Mouse (Mus musculus) fat pad, adult 2 months (tissue): ENCODE results near the gene Hoxb5.

Experiments used
- DNase-seq: peaks from one replicate; pipeline ENCODE4 v3.0.0-alpha.2; 2011; ENCODE audit warnings: low read depth, low spot score; ENCODE audit errors: extremely low read depth

Hoxb5 gene

DNA sequence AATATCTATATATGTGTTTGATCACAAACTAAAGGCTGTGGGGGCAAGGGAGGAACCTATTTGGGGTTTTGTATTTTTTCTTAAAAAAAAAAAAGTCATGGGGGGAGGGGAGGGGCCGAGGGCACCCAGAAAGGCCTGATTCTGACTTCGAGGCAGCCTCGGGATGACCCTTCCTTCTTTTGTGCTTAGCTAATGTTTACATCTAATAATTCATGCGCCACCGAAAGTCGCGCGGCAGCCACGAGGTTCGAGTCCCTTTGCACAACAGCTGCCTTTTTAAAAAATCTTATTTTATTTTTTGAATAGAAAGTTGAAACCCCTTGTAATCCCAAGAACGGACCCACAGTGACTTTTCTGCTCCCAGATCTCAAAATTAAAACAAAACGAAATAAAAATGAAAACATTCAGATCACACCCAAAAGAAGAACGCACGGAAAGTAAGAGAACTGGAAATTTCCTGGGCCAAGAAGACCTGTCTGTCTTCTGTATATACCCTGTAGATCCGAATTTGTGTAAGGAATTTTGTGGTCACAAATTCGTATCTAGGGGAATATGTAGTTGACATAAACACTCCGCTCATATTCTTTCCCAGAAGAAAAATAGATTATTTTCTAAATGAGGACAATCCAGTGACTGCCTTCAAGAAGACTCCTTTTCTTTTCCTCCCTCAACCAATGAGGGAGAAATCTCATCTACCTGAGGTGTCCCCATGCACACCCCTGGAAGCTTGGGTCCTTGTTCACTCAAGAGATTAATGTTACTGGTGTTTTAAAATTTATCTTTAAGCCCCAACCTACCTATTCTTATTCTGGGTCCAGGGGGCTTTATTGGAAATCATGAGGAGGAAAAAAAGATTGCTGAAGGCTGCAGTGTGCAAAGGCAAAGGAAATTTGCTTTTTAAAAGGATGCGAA is 13.8 kb downstream of the Hoxb5 start:
- DNase-seq, result no peak

DNA sequence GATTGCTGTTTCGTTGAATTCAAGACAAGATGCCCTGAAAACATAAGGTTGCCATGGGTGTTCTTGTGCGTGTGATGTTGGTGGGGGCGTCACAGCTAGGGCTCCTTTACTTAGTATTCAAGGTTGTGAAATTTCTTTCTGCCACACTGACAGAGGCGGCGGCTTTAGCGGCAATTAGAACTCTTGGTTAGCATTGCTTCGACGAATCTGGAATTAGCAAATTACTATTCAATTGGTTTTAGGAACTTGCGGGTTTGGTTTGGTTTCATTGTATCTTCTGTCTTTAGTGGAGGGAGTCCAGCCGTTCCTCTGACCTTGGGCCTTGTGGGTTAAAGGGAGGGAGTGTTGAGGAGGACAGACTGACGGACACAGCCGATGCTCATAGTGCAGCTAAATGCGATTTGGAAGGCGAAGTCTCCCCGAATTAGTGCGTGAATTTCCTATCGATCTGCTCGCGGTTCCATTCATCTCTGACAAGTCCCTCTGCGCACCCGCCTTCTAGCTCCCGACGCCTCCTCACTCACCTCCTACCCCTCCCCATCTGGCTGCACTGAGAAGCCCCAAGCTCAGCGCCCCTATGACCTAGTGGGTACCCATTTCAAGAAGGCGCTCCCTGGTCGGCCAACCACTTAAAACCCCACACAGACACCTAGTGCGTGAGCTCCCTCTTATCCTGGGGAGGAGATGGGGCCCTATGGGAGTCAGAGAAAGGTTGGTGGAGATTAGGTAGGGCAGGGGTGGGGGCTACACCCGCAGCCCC is 14.7 kb downstream of the Hoxb5 start, which contains the start of gene Hoxb4:
Gene Hoxb4, plus strand, starts transcription at position 660 of the 760 bp plus-strand sequence.
- no peak for DNase-seq

DNA sequence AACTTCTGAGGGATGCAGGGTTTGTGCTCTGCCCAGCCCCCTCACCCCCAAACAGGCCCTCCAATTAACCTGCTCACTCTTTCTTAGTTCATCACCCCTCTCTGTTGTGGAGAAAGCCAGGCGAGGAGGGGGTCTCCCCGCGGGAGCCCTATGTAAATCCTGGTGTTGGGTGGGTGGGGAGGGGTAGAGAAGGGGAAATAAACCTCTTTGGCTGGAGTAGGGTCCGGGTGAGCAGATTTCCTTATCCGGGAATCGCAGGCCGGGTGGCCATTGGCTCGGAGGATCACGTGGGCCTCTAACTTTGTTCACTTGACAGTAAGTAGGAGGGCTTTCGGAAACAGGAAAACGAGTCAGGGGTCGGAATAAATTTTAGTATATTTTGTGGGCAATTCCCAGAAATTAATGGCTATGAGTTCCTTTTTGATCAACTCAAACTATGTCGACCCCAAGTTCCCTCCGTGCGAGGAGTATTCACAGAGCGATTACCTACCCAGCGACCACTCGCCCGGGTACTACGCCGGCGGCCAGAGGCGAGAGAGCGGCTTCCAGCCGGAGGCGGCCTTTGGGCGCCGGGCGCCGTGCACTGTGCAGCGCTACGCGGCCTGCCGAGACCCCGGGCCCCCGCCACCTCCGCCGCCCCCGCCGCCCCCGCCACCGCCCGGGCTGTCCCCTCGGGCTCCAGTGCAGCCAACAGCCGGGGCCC is 15.4 kb downstream of the Hoxb5 start:
- no peak for DNase-seq

DNA sequence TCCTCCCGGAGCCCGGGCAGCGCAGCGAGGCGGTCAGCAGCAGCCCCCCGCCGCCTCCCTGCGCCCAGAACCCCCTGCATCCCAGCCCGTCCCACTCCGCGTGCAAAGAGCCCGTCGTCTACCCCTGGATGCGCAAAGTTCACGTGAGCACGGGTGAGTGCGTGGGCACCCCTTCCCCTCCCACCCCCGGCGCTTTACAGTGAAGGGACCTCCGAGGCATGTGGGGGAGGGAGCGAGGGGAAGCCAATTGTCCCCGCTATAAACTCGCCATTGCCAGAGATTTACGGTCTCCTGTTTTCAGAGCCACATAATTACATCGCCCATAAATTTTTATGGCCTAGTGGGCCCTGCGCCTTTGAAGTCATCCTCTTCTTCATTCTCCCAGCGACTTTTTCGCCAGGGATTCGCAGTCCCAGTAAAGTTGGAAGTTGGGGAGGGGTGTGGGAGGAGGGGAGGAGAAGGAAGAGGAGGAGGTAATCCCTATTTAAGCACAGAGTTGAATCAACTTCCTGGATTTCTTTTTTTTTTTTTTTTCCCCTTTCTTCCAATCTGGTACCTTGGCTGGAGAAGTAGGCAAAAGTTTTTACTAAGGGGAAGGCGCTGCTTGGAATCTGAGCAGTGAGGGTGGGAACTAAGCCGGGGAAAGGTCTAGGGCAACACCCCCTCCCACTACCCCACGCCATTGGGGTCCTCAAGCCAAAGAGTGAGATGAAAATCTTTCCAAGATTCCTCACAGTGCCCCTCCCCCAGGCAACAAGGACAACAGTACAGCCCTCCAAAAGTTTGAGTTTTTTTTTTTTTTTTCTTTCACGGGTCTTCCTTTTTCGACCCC is 16.2 kb downstream of the Hoxb5 start:
- no peak for DNase-seq

DNA sequence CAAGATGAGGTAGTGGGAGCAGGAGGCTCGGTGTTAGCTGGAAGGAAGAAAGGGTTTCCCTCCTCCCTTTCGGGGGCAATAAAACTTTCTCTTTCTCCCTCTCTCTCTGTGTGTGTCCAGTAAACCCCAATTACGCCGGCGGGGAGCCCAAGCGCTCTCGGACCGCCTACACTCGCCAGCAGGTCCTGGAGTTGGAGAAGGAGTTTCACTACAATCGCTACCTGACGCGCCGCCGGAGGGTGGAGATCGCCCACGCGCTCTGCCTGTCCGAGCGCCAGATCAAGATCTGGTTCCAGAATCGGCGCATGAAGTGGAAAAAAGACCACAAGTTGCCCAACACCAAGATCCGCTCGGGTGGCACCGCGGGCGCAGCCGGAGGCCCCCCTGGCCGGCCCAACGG is 16.8 kb downstream of the Hoxb5 start:
- no peak for DNase-seq

DNA sequence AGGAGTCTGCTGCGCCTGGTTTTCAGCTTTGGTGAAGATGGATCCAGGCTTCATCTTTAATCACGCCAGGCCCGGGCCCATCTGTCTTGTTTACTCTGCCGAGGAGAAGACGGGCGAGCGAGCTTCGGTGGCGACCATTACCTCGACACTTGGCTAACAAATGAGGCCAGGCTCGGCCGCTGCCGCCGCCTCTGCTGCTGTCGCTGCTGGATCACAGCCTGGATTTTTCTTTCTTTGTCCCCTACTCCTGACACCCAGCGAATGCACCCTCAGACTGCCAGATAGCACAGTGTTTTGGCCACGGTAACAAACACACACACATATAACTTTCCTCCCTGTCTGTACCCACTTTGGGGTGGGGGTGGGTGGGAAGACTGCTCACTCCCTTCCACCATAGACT is 17.6 kb downstream of the Hoxb5 start:
- no peak for DNase-seq

DNA sequence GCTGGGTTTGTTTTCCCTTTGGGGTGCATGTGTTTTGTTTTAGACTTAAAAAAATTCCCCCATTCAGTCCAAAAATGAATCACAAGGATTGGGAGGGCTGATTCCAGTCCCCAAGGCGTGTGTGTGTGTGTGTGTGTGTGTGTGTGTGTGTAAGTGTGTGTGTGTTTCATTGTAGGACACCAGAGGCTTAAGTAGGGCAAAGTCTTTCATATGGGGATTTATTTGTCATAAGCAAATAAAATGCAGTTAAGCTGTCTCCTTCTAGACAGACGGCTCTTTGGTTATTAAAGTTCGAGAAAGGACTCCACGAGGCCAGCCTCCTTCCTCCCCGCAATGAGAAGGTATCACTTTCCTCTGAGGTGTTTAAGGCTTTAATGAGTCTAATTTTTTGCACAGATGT is 18.7 kb downstream of the Hoxb5 start:
- no peak for DNase-seq

DNA sequence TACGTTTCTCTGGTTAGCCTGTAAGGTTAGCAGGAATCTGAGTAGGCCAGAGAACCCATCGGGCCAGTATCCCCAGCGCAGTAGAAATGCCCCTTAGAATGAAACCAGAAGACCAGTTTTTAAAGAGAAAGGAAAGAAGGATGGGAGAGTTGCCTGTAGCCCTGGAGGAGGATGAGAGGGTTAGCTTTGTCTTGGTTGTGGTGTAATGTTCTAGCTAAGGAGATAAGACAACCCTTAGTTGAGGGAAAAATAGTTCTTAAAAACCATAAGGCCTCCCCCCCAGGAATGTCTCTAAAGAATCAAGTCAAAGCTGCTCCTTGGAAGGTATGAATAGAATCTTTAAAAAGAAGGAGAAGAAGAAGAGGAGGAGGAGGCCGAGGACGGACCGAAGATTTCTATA is 19.6 kb downstream of the Hoxb5 start:
- no peak for DNase-seq

DNA sequence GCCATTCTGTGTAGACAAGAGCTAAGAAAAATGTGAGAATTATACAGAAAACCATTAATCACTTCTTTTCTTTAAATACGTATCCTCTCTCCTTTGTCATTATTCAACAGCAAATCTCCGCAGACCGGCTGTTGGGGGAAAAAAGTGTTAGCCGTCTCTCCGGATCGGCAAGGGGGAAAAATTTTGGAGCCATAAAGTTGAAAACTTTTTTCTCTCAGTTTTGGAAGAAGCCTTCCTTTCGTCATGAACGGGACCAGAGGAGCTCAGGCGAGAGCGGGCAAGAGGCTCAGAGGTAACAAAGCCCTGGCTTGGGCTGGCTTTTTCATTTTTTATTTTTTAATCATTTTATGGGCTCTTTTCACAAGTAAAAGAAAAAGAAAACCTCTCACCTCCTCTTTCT is 20.0 kb downstream of the Hoxb5 start, which contains the start of gene Hoxb3:
Gene Hoxb3, plus strand, starts transcription at position 173 of the 400 bp plus-strand sequence.
- no peak for DNase-seq

DNA sequence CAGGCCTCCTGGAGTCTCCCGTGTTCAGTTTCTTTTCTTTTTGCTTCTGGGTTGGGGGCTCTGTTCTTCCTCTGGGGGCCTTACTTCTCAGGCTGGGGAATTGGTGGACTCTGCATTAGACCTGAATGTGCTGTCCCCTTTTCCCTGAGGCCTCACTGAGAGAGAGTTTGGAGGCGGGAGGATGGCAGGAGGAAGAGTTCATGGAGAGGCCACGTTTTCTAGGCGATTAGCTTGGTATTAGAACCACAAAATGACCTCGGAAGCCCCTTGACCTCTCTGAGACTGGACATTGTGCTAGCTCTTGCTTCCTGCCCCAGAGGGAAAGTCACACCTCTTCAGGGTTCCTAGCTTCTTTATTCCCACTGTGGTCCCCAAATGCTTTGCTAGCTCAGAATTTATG is 21.0 kb downstream of the Hoxb5 start:
- no peak for DNase-seq

DNA sequence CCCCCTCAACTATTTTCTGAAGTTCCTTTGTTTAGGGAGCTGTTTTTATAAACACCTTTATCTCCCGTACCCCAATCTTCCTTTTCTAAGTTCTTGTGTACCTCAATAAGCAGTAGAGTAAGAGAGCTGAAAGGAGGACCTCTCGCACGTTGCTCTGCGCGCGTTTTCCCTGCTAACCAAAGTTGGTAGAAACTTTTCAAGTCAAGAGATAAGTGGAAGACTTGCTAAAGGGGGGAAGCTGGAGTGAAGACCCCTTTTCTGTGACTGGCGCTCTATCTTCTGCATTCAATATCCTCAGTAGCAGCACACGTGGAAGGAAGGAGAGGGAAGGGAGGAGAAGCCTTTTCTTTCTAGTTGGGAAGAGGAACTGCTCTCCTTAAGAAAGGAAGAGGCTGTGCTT is 21.8 kb downstream of the Hoxb5 start:
- no peak for DNase-seq

DNA sequence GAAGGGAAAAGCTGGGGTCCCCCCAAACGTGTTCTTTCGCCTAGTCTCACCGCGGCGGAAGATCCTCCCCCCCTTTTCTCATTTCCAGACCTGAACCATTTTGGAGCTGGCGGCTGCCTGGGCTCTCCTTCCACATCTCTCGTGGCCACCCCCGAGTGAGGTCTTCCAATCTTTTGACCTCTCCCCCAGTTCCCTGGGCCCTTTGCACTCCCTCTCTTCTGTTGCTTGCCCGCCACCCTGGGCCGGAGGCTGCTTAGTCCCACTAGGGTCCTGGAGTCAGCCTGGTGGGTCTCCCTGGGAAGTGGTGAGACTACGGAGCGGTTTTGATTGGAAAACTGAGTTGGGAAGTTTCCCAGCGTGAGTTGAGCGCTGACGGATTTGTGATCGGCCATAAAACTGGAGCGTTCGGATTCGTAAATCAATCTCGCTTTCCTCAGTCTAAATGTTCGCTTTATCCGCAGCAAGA is 22.6 kb downstream of the Hoxb5 start:
- DNase-seq, result no peak

DNA sequence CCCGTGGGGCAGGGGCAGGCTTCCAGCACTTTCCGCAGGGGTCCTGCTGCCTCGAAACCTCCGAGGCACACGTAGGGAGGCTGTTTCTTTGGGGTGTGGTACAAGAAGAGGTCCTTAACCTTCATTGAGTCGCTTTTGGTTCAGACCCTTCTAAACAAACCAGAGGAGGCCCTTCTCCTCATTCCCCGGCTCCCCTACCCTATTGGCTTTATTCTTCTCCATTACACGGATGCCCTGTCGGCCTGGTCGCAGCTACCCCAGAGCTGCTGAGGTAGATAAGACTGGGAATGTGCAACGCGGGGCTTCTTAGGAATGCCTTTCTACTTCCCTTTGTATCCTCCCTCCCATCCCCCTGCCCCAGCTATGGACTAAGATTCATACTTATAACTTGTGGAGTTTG is 23.6 kb downstream of the Hoxb5 start:
- no peak for DNase-seq

DNA sequence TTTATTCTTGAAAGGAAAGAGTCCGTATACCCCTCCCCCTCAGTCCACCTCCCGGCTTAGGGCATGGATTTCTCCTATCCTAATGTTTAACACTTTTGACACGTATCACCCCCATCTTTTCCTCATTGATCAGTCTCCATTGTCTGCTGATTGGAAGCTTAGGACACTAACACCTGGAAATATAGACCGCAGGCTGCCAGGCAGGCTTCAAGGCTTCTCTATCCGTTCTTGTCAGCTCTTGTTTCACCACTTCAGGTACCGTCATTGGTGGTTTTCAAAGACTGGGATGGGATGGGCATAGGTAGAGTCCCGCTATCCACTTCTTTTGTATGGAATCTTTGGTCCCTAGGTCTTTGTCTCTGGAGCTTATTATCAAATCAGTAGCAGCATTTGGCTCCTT is 24.0 kb downstream of the Hoxb5 start:
- no peak for DNase-seq

DNA sequence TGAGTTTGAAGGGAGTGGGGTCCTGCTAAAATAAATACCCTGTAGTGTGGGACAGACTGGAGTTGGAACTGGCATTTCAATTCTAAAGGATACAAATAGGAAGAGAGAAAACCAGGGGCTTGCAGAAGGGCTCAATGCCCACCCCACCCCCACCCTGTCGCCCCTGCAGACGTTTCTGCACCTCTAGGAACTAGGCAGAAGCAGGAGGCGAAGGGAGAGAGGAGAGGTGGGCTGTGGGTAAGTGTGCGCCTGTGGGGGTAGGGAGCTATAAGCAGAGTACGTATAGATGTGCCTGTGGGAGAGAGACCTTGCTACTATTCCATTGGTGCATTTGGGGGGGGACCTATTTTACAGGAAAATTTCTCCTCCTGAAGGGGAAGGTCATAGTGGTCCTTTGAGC is 24.6 kb downstream of the Hoxb5 start:
- DNase-seq, result no peak

DNA sequence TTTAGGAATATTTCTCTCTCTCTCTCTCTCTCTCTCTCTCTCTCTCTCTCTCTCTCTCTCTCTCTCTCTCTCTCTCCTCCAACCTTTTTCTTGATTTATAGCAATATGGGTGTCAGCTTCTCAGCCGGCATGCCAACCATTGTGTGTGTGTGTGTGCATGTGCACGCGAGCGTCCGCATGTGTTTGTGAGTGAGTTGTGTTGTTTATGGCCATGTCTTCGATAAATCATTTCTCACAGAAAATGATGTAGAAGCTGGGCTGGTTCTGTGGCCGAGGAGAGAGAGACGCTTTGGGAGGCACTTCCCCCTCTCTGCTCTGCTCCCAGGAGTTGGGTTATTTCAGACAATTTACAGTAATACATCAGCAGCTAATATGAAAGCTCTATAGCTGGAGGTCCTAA is 25.5 kb downstream of the Hoxb5 start:
- DNase-seq, result no peak

DNA sequence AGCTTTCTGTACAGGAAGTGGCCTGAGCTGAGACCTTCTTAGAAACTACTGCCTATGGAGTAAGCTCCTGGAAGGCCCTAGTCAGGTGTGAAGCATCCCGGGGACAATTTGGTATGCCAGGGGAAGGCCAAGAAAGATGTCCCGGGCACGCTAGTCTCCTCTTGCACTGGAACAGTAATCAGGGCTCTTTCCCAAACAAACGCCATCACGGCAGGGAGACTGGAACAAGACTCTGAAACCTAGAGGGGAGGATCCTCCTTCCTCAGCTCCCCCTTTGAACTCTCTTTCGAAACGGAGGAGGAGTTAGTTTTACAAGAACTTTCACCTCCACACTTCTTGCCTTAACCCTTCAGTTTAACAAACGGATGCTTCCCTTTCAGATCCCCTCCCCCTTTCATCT is 29.0 kb downstream of the Hoxb5 start:
- no peak for DNase-seq

DNA sequence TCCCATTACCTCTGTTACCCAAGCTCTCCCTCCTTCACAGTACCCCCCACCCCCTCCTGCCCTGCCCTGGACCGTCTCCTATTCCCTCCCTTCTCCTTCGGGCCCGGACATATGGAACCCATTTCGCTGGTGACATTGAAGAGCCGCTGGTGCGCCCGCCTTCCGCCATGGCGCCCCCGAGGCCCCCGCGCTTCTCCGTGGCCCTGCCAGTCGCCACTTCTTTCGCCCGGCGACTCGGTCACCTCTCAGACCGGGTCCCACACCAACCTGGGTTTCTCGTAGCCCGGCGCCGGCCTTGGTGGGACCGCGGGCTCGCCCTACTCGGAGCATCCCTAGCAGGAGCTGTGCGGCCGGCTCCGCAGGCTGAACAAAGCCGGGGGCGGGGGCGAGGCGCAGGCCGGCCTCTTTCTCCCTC is 29.5 kb downstream of the Hoxb5 start:
- DNase-seq, result no peak

DNA sequence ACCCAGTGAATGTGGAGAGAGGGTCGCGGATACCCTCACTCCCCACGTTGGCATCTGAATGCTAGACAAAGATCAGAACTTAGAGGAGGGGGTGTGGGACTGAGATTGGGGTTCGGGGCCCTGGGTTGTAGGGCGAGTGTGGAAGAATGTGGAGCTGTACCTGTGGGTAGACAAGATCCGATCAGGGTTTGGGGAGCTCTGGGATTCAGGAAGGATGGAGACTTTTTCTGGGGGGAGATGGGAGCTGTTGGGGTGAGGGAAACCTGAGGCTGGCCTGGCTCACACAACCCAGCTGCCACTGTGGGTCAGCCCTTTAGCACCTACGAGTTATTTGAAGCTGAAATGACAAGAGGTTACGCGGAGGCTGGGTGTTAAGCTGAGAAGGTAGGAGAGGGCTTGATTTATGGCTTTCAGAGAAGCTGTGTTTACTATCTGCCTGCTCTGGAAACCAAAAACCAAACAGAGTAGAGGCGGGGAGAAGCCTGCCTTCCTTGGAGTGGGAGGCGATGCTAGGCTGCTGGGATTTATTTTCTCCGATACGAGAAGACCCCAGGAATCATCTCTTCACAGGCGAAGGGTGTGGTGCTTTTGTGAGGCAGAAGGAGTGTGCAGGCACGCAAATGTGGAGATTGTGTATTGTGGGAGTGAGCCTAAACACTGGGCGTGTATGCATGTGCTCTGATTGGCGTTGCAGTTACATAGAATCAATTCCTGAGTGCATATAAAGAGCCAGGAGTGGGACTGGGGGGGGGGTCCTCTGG is 30.3 kb downstream of the Hoxb5 start:
- no peak for DNase-seq

DNA sequence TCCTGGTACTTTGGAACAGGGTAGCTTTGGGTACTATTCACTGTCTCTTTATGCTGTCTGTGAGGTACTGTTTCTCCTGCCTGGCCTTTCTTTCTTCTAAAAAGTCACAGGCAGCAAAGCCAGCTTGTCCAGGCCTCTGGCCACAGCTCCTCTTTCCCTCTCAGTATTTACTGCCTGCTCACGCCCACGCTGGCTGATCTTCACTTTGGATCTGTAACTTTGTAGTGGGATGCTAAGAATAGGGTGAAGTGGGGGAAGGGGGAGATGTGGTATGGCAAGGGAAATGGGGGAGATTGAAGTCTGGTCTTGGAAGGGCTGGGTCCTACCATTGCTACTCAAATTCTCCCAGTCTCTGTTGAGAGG is 30.8 kb downstream of the Hoxb5 start:
- DNase-seq, result no peak
